Mouse (Mus musculus) E14TG2a.4 (cell line): Measurements from ENCODE around the gene Itprip.

ENCODE experiments used
- H3K27me3 ChIP-seq: 2 replicates; pipeline ENCODE4 v1.6.1; 2014; ENCODE audit warnings: low read length, control low read depth; ENCODE audit not compliant: insufficient read depth
- H3K36me3 ChIP-seq: 2 replicates; pipeline ENCODE4 v1.6.1; 2014; ENCODE audit warnings: low read length, control low read depth; ENCODE audit not compliant: insufficient read depth
- H3K4me1 ChIP-seq: replicated peaks from 2 replicates; pipeline ENCODE4 v1.6.1; 2014; ENCODE audit warnings: low read depth, low read length, control low read depth
- H3K4me3 ChIP-seq: replicated peaks from 2 replicates; pipeline ENCODE4 v1.5.1; 2014; ENCODE audit warnings: mild to moderate bottlenecking, low read length
- H3K9me3 ChIP-seq: 2 replicates; pipeline ENCODE4 v1.6.1; 2014; ENCODE audit warnings: low read length, control low read depth
- CTCF ChIP-seq: conservative IDR thresholded peaks from 2 replicates; pipeline ENCODE4 v1.5.1; 2014; ENCODE audit warnings: low read length
- NANOG ChIP-seq: IDR thresholded peaks from 2 replicates; pipeline ENCODE4 v1.6.1; 2014; ENCODE audit warnings: borderline replicate concordance, low read length, mixed read lengths
- POU5F1 ChIP-seq: IDR thresholded peaks from 2 replicates; pipeline ENCODE4 v1.6.1; 2014; ENCODE audit warnings: low read length, borderline replicate concordance

Gene Itprip

GRCm38 (mm10) chr19:47918455-47919101 is 521 bp downstream of the Itprip start:
- H3K4me3 ChIP-seq = peak overlapping the region; percentile 84
- H3K4me1 ChIP-seq = peaks cover 18% of the 10 kb centered on the region
- no peaks in the 10 kb centered on the region for H3K9me3 ChIP-seq
- H3K27me3 ChIP-seq = peaks cover 42% of the 10 kb centered on the region
- no peak for TF ChIP-seq NANOG
- no peak for TF ChIP-seq CTCF
- no peak for TF ChIP-seq POU5F1
- no peaks in the 10 kb centered on the region for H3K36me3 ChIP-seq

DNA sequence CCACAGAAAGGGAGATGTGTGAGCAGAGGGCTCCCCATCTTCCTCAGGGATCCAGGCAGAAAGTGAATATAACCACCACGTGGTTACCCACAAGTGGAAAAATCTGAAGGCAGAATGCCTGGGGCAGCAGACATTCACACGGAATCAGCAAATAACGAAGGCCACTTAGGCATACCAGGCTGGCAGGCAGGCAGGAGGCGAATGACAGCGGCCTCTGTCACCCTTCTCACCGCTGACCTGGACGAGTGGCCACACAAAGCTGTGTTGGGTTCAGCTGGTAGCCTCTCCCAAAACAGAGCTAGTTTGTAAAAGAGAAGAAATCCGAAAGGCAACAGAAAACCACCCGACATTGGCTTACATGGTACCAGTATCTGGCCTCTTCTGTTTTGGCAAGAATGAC is 1.1 kb downstream of the Itprip start:
- Histone ChIP-seq H3K9me3 (no peaks in the 10 kb centered on the region), H3K4me1 (peaks cover 18% of the 10 kb centered on the region), H3K36me3 (no peaks in the 10 kb centered on the region), H3K4me3 (peak overlapping the region; percentile 84), H3K27me3 (peaks cover 42% of the 10 kb centered on the region)
- TF ChIP-seq POU5F1 (no peak), CTCF (no peak), NANOG (no peak)

DNA sequence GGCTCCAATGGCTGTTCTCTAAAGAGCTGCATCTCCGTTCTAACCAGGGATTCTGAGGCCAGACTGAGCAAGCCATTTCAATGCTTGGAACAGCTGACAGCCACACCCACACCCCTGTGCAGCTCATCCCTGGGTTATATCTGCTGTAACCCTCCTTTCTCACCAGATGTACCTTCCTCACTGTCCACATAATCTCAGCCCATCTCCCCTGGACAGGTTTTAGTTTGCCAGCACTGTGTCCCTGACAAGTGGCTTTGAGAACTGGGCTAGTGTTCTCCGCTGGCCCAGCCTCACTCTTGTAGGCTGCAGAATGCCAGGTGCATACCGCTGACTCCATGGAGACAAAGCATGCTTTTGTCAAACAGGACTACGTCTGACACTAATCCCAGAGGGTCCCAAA is 1.7 kb downstream of the Itprip start:
- Histone ChIP-seq H3K27me3 (peaks cover 42% of the 10 kb centered on the region), H3K9me3 (no peaks in the 10 kb centered on the region), H3K4me3 (no peak overlapping the region), H3K36me3 (no peaks in the 10 kb centered on the region), H3K4me1 (peaks cover 18% of the 10 kb centered on the region)
- TF ChIP-seq CTCF (no peak), NANOG (no peak), POU5F1 (no peak)

- Histone ChIP-seq H3K27me3 (peaks cover 50% of the 10 kb centered on the region), H3K9me3 (no peaks in the 10 kb centered on the region), H3K4me3 (no peak overlapping the region), H3K4me1 (peaks cover 19% of the 10 kb centered on the region), H3K36me3 (no peaks in the 10 kb centered on the region)
- TF ChIP-seq CTCF (no peak), POU5F1 (no peak), NANOG (no peak)
These were observed 3.8 kb downstream of the Itprip start for GRCm38 (mm10) chr19:47915251-47915650.

DNA sequence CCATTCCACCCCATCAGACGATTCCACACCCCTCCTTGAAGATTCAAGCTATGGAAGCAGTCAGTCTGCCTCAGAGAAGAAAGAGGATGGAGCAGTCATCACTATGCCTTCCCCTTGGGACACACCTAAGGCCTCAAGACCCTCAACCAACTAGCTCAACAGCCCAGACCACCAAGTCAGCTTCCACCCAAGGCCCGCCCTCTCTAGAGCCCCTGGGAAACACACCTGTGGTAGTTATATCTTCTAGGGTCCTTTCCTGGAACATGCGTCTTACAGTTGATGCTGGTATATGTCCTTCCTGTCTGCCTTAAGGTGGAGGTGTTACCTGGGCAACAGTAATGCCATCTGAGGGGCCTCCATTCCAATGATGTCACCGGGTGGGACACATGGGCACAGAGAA is 4.9 kb downstream of the Itprip start:
- Histone ChIP-seq H3K36me3 (no peaks in the 10 kb centered on the region), H3K27me3 (peaks cover 49% of the 10 kb centered on the region), H3K9me3 (no peaks in the 10 kb centered on the region), H3K4me1 (peaks cover 22% of the 10 kb centered on the region), H3K4me3 (no peak overlapping the region)
- no peak for TF ChIP-seq NANOG
- TF ChIP-seq CTCF = no peak
- TF ChIP-seq POU5F1 = no peak

DNA sequence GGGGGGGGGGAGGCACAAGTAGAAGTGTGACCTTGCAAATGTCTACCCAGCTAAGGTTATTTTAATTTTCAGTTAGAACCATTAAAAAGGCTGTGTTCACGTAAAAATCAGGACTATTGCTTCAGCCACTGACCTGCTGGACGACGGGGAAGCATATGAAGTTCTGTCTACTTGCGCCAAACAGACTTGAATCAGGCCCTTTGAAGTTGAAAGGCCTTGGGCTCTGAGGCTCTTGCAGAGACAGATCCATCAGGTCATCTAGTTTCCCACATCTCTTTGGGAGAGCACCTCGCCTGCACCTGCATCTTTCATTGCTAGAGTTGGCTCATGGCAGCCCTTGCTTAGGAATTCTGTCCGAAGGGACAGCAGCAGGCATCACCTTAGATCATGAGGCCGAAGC is 5.8 kb downstream of the Itprip start:
- no peak for TF ChIP-seq NANOG
- TF ChIP-seq POU5F1 = no peak
- no peak for TF ChIP-seq CTCF
- peaks cover 24% of the 10 kb centered on the region for H3K4me1 ChIP-seq
- no peaks in the 10 kb centered on the region for H3K9me3 ChIP-seq

DNA sequence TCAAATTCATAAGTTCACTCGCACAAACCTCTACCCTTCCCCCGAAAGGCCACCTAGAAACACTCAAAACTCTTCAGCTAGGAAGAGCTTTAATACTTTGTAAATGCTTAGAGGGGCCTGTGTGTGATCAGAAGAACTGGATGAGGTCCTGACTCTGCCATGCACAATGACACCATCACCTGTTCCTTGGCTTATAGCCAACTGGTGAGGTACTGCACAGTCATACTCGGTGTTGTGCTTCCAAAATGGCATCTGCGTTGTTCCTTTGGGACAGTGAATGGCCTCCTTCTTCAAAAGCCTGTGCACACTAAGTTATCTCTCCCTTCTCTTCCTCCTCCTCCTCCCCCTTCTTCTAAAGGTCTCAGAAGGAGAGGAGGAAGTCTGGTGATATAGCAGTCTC is 8.3 kb downstream of the Itprip start:
- peaks cover 20% of the 10 kb centered on the region for H3K4me1 ChIP-seq
- H3K36me3 ChIP-seq = no peaks in the 10 kb centered on the region
- no peak overlapping the region for H3K4me3 ChIP-seq
- H3K9me3 ChIP-seq = no peaks in the 10 kb centered on the region
- peaks cover 26% of the 10 kb centered on the region for H3K27me3 ChIP-seq
- no peak for TF ChIP-seq POU5F1
- no peak for TF ChIP-seq CTCF
- no peak for TF ChIP-seq NANOG

More for the DNA sequence above, 5.8 kb downstream of the Itprip start:
- Histone ChIP-seq H3K4me3 (no peak overlapping the region), H3K27me3 (peaks cover 41% of the 10 kb centered on the region), H3K36me3 (no peaks in the 10 kb centered on the region)

- H3K27me3 ChIP-seq = peaks cover 25% of the 10 kb centered on the region
- peaks cover 25% of the 10 kb centered on the region for H3K4me1 ChIP-seq
- H3K4me3 ChIP-seq = no peak overlapping the region
- TF ChIP-seq NANOG (no peak), CTCF (no peak), POU5F1 (no peak)
- no peaks in the 10 kb centered on the region for H3K9me3 ChIP-seq
- no peaks in the 10 kb centered on the region for H3K36me3 ChIP-seq
These were observed 8.9 kb downstream of the Itprip start for GRCm38 (mm10) chr19:47910117-47910618.
